Mouse (Mus musculus): ENCODE measurements at regions not wholly inside any gene's neighbourhood (a gene's known extent, or its start where the extent isn't known, plus 50 kb on each side); places are given as distances from the start of the nearest gene placed in this dataset.
A peak's percentile ranks its signal among the peaks of the same experiment; 100 is the strongest.

- ATAC-seq (ENCODE audit: low FRiP score, low TSS enrichment): peak; percentile 64; the same call in 1 of the 2 replicates
These were observed 266.9 kb downstream of the Olfr1505 start for GRCm38 (mm10) chr19:14180244-14180643.

GRCm38 (mm10) chr19:14180956-14181355 lies 267.6 kb downstream of the Olfr1505 start:
- 81% methylated on average over 3 of the region's 3 CpGs for WGBS
- no peak for ATAC-seq (ENCODE audit: low FRiP score, low TSS enrichment)
- Histone ChIP-seq H3K9me3 (ENCODE audit: control insufficient read depth, low read length) (no peaks in the 10 kb centered on the region), H3K4me2 (replicated peaks; ENCODE audit: low read depth, low read length) (no peak overlapping the region), H3K27ac (ENCODE audit: low read depth, low read length) (no peak overlapping the region), H3K4me1 (ENCODE audit: control insufficient read depth, insufficient read depth, low read length) (no peaks in the 10 kb centered on the region), H3K9ac (ENCODE audit: low read depth, low read length) (no peak overlapping the region), H3K4me3 (ENCODE audit: low read length) (no peak overlapping the region), H3K36me3 (ENCODE audit: control insufficient read depth, insufficient read depth, low read length) (no peaks in the 10 kb centered on the region), H3K27me3 (ENCODE audit: control insufficient read depth, insufficient read depth, low read length) (no peaks in the 10 kb centered on the region)

More at GRCm38 (mm10) chr19:14180244-14180643, 266.9 kb downstream of the Olfr1505 start:
- WGBS: 29% methylated on average over 4 of the region's 4 CpGs
- Histone ChIP-seq H3K4me3 (ENCODE audit: low read length) (no peak overlapping the region), H3K36me3 (ENCODE audit: control insufficient read depth, insufficient read depth, low read length) (no peaks in the 10 kb centered on the region), H3K4me1 (ENCODE audit: control insufficient read depth, insufficient read depth, low read length) (no peaks in the 10 kb centered on the region), H3K4me2 (replicated peaks; ENCODE audit: low read depth, low read length) (no peak overlapping the region), H3K27me3 (ENCODE audit: control insufficient read depth, insufficient read depth, low read length) (no peaks in the 10 kb centered on the region), H3K9me3 (ENCODE audit: control insufficient read depth, low read length) (no peaks in the 10 kb centered on the region), H3K9ac (ENCODE audit: low read depth, low read length) (no peak overlapping the region), H3K27ac (ENCODE audit: low read depth, low read length) (no peak overlapping the region)

- H3K9me3 ChIP-seq (ENCODE audit: control insufficient read depth, low read length): no peaks in the 10 kb centered on the region
- no peaks in the 10 kb centered on the region for H3K36me3 ChIP-seq (ENCODE audit: control insufficient read depth, insufficient read depth, low read length)
- no peaks in the 10 kb centered on the region for H3K4me1 ChIP-seq (ENCODE audit: control insufficient read depth, insufficient read depth, low read length)
- H3K9ac ChIP-seq (ENCODE audit: low read depth, low read length): no peak overlapping the region
- WGBS: 93% methylated on average over 6 of the region's 6 CpGs
- H3K27ac ChIP-seq (ENCODE audit: low read depth, low read length): no peak overlapping the region
- no peaks in the 10 kb centered on the region for H3K27me3 ChIP-seq (ENCODE audit: control insufficient read depth, insufficient read depth, low read length)
- no peak overlapping the region for H3K4me3 ChIP-seq (ENCODE audit: low read length)
- no peak for ATAC-seq (ENCODE audit: low FRiP score, low TSS enrichment)
- no peak overlapping the region for H3K4me2 ChIP-seq (replicated peaks; ENCODE audit: low read depth, low read length)
These were observed 268.5 kb downstream of the Olfr1505 start for GRCm38 (mm10) chr19:14181661-14182415.

GRCm38 (mm10) chr19:14191820-14192219 lies 278.5 kb downstream of the Olfr1505 start:
- Histone ChIP-seq H3K4me1 (ENCODE audit: control insufficient read depth, insufficient read depth, low read length) (no peaks in the 10 kb centered on the region), H3K4me3 (ENCODE audit: low read length) (no peak overlapping the region), H3K36me3 (ENCODE audit: control insufficient read depth, insufficient read depth, low read length) (no peaks in the 10 kb centered on the region), H3K27ac (ENCODE audit: low read depth, low read length) (no peak overlapping the region), H3K4me2 (replicated peaks; ENCODE audit: low read depth, low read length) (no peak overlapping the region), H3K27me3 (ENCODE audit: control insufficient read depth, insufficient read depth, low read length) (no peaks in the 10 kb centered on the region), H3K9me3 (ENCODE audit: control insufficient read depth, low read length) (no peaks in the 10 kb centered on the region), H3K9ac (ENCODE audit: low read depth, low read length) (no peak overlapping the region)
- WGBS: 77% methylated on average over 3 of the region's 3 CpGs
- ATAC-seq (ENCODE audit: low FRiP score, low TSS enrichment): no peak

- Histone ChIP-seq H3K9ac (ENCODE audit: low read depth, low read length) (no peak overlapping the region), H3K36me3 (ENCODE audit: control insufficient read depth, insufficient read depth, low read length) (no peaks in the 10 kb centered on the region), H3K4me2 (replicated peaks; ENCODE audit: low read depth, low read length) (no peak overlapping the region), H3K4me3 (ENCODE audit: low read length) (no peak overlapping the region), H3K27me3 (ENCODE audit: control insufficient read depth, insufficient read depth, low read length) (no peaks in the 10 kb centered on the region), H3K27ac (ENCODE audit: low read depth, low read length) (no peak overlapping the region), H3K4me1 (ENCODE audit: control insufficient read depth, insufficient read depth, low read length) (no peaks in the 10 kb centered on the region), H3K9me3 (ENCODE audit: control insufficient read depth, low read length) (no peaks in the 10 kb centered on the region)
- ATAC-seq (ENCODE audit: low FRiP score, low TSS enrichment): no peak
- 92% methylated on average over 3 of the region's 3 CpGs for WGBS
These were observed 284.5 kb downstream of the Olfr1505 start for GRCm38 (mm10) chr19:14197864-14198263.

GRCm38 (mm10) chr19:14220507-14220909 lies 307.2 kb downstream of the Olfr1505 start:
- Histone ChIP-seq H3K27ac (ENCODE audit: low read depth, low read length) (no peak overlapping the region), H3K36me3 (ENCODE audit: control insufficient read depth, insufficient read depth, low read length) (no peaks in the 10 kb centered on the region), H3K4me3 (ENCODE audit: low read length) (no peak overlapping the region), H3K4me2 (replicated peaks; ENCODE audit: low read depth, low read length) (no peak overlapping the region), H3K9me3 (ENCODE audit: control insufficient read depth, low read length) (no peaks in the 10 kb centered on the region), H3K4me1 (ENCODE audit: control insufficient read depth, insufficient read depth, low read length) (no peaks in the 10 kb centered on the region), H3K27me3 (ENCODE audit: control insufficient read depth, insufficient read depth, low read length) (no peaks in the 10 kb centered on the region), H3K9ac (ENCODE audit: low read depth, low read length) (no peak overlapping the region)
- 84% methylated on average over 4 of the region's 4 CpGs for WGBS
- ATAC-seq (ENCODE audit: low FRiP score, low TSS enrichment): no peak

- no peaks in the 10 kb centered on the region for H3K4me1 ChIP-seq (ENCODE audit: control insufficient read depth, insufficient read depth, low read length)
- no peak for ATAC-seq (ENCODE audit: low FRiP score, low TSS enrichment)
- 72% methylated on average over 6 of the region's 6 CpGs for WGBS
These were observed 311.8 kb downstream of the Olfr1505 start for GRCm38 (mm10) chr19:14225061-14225696.

GRCm38 (mm10) chr19:14225787-14226186 lies 312.5 kb downstream of the Olfr1505 start:
- no peaks in the 10 kb centered on the region for H3K9me3 ChIP-seq (ENCODE audit: control insufficient read depth, low read length)

More at GRCm38 (mm10) chr19:14225061-14225696, 311.8 kb downstream of the Olfr1505 start:
- no peaks in the 10 kb centered on the region for H3K9me3 ChIP-seq (ENCODE audit: control insufficient read depth, low read length)
- no peak overlapping the region for H3K9ac ChIP-seq (ENCODE audit: low read depth, low read length)
- no peak overlapping the region for H3K4me2 ChIP-seq (replicated peaks; ENCODE audit: low read depth, low read length)
- H3K27me3 ChIP-seq (ENCODE audit: control insufficient read depth, insufficient read depth, low read length): no peaks in the 10 kb centered on the region
- no peaks in the 10 kb centered on the region for H3K36me3 ChIP-seq (ENCODE audit: control insufficient read depth, insufficient read depth, low read length)
- H3K27ac ChIP-seq (ENCODE audit: low read depth, low read length): no peak overlapping the region
- H3K4me3 ChIP-seq (ENCODE audit: low read length): no peak overlapping the region

GRCm38 (mm10) chr19:14226521-14226920 lies 313.2 kb downstream of the Olfr1505 start:
- no peak for ATAC-seq (ENCODE audit: low FRiP score, low TSS enrichment)
- Histone ChIP-seq H3K9me3 (ENCODE audit: control insufficient read depth, low read length) (no peaks in the 10 kb centered on the region), H3K9ac (ENCODE audit: low read depth, low read length) (no peak overlapping the region), H3K27ac (ENCODE audit: low read depth, low read length) (no peak overlapping the region), H3K36me3 (ENCODE audit: control insufficient read depth, insufficient read depth, low read length) (no peaks in the 10 kb centered on the region), H3K27me3 (ENCODE audit: control insufficient read depth, insufficient read depth, low read length) (no peaks in the 10 kb centered on the region), H3K4me3 (ENCODE audit: low read length) (no peak overlapping the region), H3K4me2 (replicated peaks; ENCODE audit: low read depth, low read length) (no peak overlapping the region), H3K4me1 (ENCODE audit: control insufficient read depth, insufficient read depth, low read length) (no peaks in the 10 kb centered on the region)

More at GRCm38 (mm10) chr19:14225787-14226186, 312.5 kb downstream of the Olfr1505 start:
- Histone ChIP-seq H3K4me2 (replicated peaks; ENCODE audit: low read depth, low read length) (no peak overlapping the region), H3K27me3 (ENCODE audit: control insufficient read depth, insufficient read depth, low read length) (no peaks in the 10 kb centered on the region), H3K9ac (ENCODE audit: low read depth, low read length) (no peak overlapping the region), H3K27ac (ENCODE audit: low read depth, low read length) (no peak overlapping the region), H3K4me3 (ENCODE audit: low read length) (no peak overlapping the region), H3K4me1 (ENCODE audit: control insufficient read depth, insufficient read depth, low read length) (no peaks in the 10 kb centered on the region), H3K36me3 (ENCODE audit: control insufficient read depth, insufficient read depth, low read length) (no peaks in the 10 kb centered on the region)
- no peak for ATAC-seq (ENCODE audit: low FRiP score, low TSS enrichment)
- 45% methylated on average over 4 of the region's 4 CpGs for WGBS
